Mouse (Mus musculus): ENCODE results near the gene Pip4p1. TPM values are rescaled to one million over a fixed set of nuclear protein-coding genes. Genes with fewer than 3 reads are reported as not detected.

The Pip4p1 gene
- total RNA-seq, 4 experiments from 2014 or later, result 87.5 to 104 (median 94.3) TPM

DNA sequence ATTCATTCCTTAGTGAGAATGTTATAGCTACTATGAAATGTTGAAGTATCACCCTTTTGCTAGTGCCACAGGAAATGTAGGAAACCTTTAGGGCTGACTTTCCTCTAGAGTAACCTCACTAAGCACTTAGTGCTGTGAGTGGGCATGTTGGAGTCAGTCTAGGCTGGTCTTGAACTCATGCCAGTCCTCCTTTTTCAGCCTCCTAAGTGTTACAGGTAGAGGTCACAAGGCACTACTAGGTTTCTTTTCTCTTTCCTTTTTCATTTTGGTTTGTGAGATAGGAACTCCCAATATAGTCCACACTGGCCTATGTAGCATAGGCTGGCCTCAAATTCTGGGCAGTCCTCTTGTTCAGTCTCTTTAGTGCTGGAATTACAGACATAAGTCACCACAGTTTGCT, 35.2 kb downstream of the Pip4p1 start:
- DNase-seq (ENCODE audit: low spot score in 2 of 2), result no peak

DNA sequence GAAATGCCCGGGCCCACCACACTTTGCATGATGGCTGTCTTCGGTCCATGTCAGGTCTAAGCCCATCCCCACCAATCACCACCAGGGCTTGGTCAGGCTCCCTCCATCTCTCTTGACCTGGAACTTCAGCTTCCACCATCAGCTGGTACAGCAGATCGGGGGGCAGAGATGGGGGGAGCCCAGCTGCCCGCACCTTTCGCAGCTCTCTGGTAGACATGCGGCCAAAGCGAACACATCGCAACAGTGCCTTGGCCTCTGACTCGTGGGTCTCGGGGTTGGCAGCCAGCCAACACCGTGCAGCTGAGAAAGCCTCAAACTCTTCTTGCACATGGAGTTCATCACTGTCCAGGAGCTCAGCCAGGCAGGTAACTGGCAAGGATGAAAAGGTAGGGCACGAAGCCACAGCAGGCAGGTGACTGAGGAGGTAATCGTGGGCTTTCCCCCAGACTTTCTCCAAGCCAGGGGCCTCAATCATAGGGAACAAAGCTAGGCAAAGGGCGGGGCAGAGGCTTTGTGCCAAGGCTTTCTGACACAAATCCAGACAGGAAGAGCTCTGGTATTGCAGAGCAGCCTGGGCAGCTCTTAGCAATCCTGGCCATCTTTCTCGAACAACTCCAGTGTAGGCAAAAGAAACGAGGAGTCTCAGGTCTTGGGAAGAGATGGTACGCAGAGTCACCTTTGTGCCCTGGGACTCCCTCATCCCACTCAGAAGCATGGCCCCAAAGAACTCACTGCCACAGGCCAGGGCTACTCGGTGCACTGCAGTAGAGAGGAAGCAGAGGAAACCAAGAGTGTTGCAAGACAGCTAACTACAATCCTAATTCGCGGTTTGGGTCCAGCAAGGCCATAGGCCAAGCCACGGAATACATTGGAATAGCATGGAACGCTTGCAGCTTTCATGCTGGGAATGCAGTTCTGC, 37.9 kb downstream of the Pip4p1 start:
- DNase-seq (ENCODE audit: low spot score in 2 of 2), result no peak

DNA sequence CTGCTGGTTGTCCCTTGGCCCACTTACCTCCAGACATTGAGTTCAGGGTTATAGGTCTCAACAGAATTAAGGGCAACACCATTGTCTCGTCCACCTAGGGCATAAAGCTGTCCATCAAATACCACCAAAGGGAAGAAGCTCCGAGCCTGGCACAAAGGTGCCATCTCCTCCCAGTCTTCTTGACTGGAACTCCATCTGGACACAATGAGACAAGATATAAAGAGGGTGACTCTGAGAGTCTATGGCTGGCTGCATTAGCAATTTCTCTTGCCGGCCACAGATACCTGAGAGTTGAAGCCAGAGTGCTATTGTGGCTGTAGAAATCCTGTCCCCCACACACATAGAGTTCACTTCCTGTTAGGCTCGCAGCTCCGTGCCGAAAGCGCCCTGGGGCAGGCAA, 38.6 kb downstream of the Pip4p1 start:
- DNase-seq (ENCODE audit: low spot score in 2 of 2), result no peak

DNA sequence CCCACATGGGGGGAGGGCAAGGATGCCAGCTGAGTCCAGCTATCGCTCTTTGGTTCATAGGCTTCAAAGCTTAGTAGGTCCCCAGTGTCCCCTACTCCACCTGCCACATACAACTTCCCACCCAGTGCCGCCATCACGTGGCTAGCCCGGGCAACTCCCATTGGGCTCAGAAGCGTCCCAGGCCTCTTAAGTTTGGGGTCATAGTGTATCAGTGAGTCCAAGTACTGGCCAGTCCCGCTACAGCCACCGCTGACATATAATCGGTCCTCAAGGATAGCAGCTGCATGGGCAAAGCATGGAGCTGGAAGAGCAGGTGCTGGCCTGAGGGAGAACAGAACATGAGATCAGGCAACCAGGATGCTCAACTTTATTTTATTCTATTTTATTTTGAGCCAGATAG, 39.0 kb downstream of the Pip4p1 start:
- DNase-seq (ENCODE audit: low spot score in 2 of 2), result no peak

DNA sequence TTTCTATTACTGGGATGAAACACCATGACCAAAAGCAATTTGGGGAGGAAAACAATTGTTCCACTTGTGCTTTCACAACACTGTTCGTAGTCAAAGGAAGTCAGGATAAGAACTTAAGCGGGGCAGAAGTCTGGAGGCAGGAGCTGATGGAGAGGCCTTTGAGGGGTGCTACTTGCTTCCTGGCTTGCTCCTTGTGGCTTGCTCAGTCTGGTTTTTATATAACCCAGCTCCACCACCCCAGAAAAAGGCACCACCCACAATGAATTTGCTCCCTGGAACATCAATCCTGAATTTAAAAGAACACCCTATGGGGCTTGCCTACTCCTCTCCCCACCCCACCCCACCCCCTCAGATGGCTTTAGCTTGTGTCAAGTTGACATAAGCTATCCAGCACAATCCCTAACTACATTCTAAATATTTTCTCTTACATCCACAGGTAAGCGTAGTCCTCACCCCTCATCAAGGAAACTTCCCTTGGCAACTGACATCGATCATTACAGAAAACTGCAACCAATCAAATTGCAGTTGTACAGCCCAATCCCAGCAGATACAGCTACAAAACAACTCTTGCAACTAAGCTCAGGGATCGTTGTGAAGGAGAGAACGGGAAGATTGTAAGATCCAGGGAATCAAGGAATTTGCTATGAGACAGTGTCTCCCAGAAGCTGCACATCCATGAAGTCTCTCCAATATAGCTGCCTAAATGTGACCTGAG, 54.3 kb downstream of the Pip4p1 start:
- no peak for DNase-seq (ENCODE audit: low spot score in 2 of 2)

Other genes with a start within 250 kb of the Pip4p1 start
- not detected for gene Olfr747, start 237.7 kb downstream of the Pip4p1 start, total RNA-seq (2022)
- not detected for gene Olfr748, start 223.5 kb downstream of the Pip4p1 start, total RNA-seq (2022)
- not detected for gene Olfr749, start 185.8 kb downstream of the Pip4p1 start, total RNA-seq (2022)
- 10 to 100 TPM; 62.3 to 73.2 (median 64.0) TPM for gene Ttc5, start 145.3 kb downstream of the Pip4p1 start, total RNA-seq (2022)
- under 1 TPM in 1 of 4 experiments, not detected in 3; 0.55 TPM for gene Ccnb1ip1, start 123.1 kb downstream of the Pip4p1 start, total RNA-seq (2022)
- 10 to 100 TPM; 27.2 to 29.0 (median 28.7) TPM for gene Parp2, start 123.0 kb downstream of the Pip4p1 start, total RNA-seq (2022)
- gene Tep1, start 60.3 kb downstream of the Pip4p1 start, total RNA-seq (2022), result 1 to 10 TPM; 5.1 to 8.0 (median 7.4) TPM
- gene Klhl33, start 33.3 kb downstream of the Pip4p1 start, total RNA-seq (2022), result 1 to 10 TPM; 5.1 to 6.4 (median 5.8) TPM
- 10 to 100 TPM; 30.4 to 37.1 (median 34.9) TPM for gene Osgep, start 6.0 kb downstream of the Pip4p1 start, total RNA-seq (2022)
- gene Apex1, start 5.9 kb downstream of the Pip4p1 start, total RNA-seq (2022), result 10 to 100 TPM; 61.2 to 67.5 (median 64.1) TPM
- gene Pnp, start 226 bp upstream of the Pip4p1 start, total RNA-seq (2022), result 10 to 100 TPM; 14.9 to 21.4 (median 18.2) TPM
- 10 to 100 TPM in 3 of 4 experiments, 1 to 10 TPM in 1; 8.5 to 15.5 (median 10.8) TPM for gene Gm49342, start 13.7 kb upstream of the Pip4p1 start, total RNA-seq (2022)
- 1 to 10 TPM; 1.3 to 2.0 (median 1.5) TPM for gene Pnp2, start 25.1 kb upstream of the Pip4p1 start, total RNA-seq (2022)
- gene Rnase10, start 76.9 kb upstream of the Pip4p1 start, total RNA-seq (2022), result under 1 TPM in 1 of 4 experiments, not detected in 3; 0.20 TPM
- gene Rnase9, start 111.0 kb upstream of the Pip4p1 start, total RNA-seq (2022), result not detected
- gene Rnase11, start 119.3 kb upstream of the Pip4p1 start, total RNA-seq (2022), result not detected
- gene Rnase12, start 126.8 kb upstream of the Pip4p1 start, total RNA-seq (2022), result not detected
- gene Olfr750, start 143.6 kb upstream of the Pip4p1 start, total RNA-seq (2022), result not detected
- gene Rnase4, start 160.2 kb upstream of the Pip4p1 start, total RNA-seq (2022), result 10 to 100 TPM; 14.0 to 46.9 (median 27.4) TPM
- 10 to 100 TPM in 2 of 4 experiments, 1 to 10 TPM in 2; 3.9 to 15.2 (median 8.4) TPM for gene Ang, start 160.3 kb upstream of the Pip4p1 start, total RNA-seq (2022)
- gene Eddm3b, start 183.6 kb upstream of the Pip4p1 start, total RNA-seq (2022), result not detected
- under 1 TPM in 2 of 4 experiments, not detected in 2; 0.45 to 0.50 TPM for gene Rnase6, start 193.1 kb upstream of the Pip4p1 start, total RNA-seq (2022)
- gene Rnase1, start 215.9 kb upstream of the Pip4p1 start, total RNA-seq (2022), result 1 to 10 TPM; 2.7 to 5.0 (median 3.1) TPM
- gene Rnase2b, start 231.4 kb upstream of the Pip4p1 start, total RNA-seq (2022), result under 1 TPM in 1 of 4 experiments, not detected in 3; 0.74 TPM